Mouse (Mus musculus): Measurements from ENCODE around the gene 4931440F15Rik. TPM values are rescaled to one million over a fixed set of nuclear protein-coding genes. Genes with fewer than 3 reads are reported as not detected.
"Not testable (repeated sequence)": the region's sequence is repeated elsewhere in the genome, so short reads cannot be mapped to it uniquely, and the experiment has no call there.

The 4931440F15Rik gene
- 0.26 and 0.36 TPM in 2 replicates for total RNA-seq (2012; rRNA removed)

DNA sequence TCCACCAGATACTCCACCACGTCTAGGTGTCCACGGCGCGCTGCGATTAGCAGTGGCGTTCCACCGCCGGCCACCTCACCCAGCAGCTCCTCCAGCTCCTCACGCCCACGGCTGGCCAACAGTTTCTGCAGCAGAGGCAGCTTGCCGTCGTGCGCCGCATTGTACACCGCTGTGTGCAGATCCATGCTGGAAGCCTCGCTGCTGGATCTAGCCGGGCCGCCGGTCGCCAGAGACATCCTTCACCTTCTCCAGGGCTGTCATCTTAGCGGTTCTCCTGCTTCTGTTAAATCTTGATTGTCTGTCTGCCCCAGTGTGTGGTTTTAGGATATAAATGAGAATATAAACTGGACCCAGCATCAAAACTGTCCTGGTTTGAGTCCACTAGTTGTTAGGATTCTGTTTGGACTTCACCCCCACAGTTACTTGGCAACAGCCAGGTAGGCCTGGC is at the start of gene 4931440F15Rik:
4931440F15Rik (minus strand) TSS at position 398 of the 448 bp plus-strand sequence.
- H3K27ac ChIP-seq (ENCODE audit: insufficient read depth, low read depth, low read length, poor library complexity, severe bottlenecking); H3K9me3 ChIP-seq (ENCODE audit: control insufficient read depth, insufficient read depth, low read depth, low read length); in situ Hi-C loops (cut with MboI; ENCODE audit: low sequenced_read_pairs in 2 of 2, unreplicated experiment in 2 of 2); H3K9ac ChIP-seq (ENCODE audit: insufficient read depth, low read depth, low read length, poor library complexity, severe bottlenecking); H3K4me1 ChIP-seq (ENCODE audit: control insufficient read depth in 2 of 2, insufficient read depth in 2 of 2, low read length in 2 of 2, poor library complexity in 1 of 2); H3K36me3 ChIP-seq (ENCODE audit: control insufficient read depth, insufficient read depth, low read length, poor library complexity, severe bottlenecking); DNase-seq (ENCODE audit: low read depth, low spot score): not testable (repeated sequence)
- peak within 1 kb of the TSS; percentile 10 to 53 for H3K4me3 ChIP-seq (ENCODE audit: insufficient read depth in 1 of 2, low read depth in 1 of 2, low read length in 2 of 2, poor library complexity in 1 of 2, severe bottlenecking in 1 of 2)

DNA sequence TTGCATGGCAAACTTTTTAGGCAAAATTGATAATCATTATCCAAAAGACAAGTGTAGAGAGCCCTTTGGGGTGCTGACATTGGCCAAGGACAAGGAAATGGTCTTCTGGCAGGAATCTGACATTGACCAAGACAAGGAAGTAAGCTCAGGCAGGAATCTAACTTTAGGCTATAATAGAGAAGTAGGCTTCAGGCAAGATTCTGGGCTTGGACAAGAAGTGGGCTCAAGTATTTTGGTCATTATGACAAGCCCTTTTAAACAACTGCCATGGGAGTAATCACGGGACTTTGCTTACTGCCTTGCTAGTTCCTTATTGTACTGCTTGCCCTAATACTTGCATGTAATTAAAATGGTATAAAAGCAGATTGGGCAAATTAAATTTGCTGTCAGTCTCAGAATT is 49.3 kb upstream of the 4931440F15Rik start:
- H3K9ac ChIP-seq (ENCODE audit: insufficient read depth, low read depth, low read length, poor library complexity, severe bottlenecking); in situ Hi-C loops (cut with MboI; ENCODE audit: low sequenced_read_pairs in 2 of 2, unreplicated experiment in 2 of 2); H3K9me3 ChIP-seq (ENCODE audit: control insufficient read depth, insufficient read depth, low read depth, low read length); H3K36me3 ChIP-seq (ENCODE audit: control insufficient read depth, insufficient read depth, low read length, poor library complexity, severe bottlenecking); DNase-seq (ENCODE audit: low read depth, low spot score); H3K4me3 ChIP-seq (ENCODE audit: insufficient read depth in 1 of 2, low read depth in 1 of 2, low read length in 2 of 2, poor library complexity in 1 of 2, severe bottlenecking in 1 of 2); H3K4me1 ChIP-seq (ENCODE audit: control insufficient read depth in 2 of 2, insufficient read depth in 2 of 2, low read length in 2 of 2, poor library complexity in 1 of 2); H3K27ac ChIP-seq (ENCODE audit: insufficient read depth, low read depth, low read length, poor library complexity, severe bottlenecking): not testable (repeated sequence)

DNA sequence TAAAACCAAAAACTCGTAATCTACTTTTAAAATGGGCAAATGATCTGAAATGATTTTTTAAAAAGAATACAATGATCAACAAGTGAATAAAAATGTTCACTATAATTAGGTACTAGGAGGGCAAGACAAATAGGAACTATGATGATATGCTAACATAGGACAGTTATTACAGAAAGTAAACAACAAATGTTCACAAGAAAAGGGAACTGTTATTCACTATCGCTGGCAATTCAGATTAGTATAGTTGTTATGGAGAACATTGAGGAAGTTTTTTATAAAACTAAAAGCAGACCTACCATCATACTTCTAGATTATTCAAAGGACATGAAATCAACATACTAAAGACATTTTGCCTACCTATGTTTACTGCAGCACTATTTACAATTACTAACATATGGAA is 44.7 kb upstream of the 4931440F15Rik start:
- TF ChIP-seq HCFC1 (IDR thresholded peaks at IDR 0.05; ENCODE audit: borderline replicate concordance, insufficient read depth, low read length): no peak
- TF ChIP-seq MAFK (IDR thresholded peaks at IDR 0.05; ENCODE audit: insufficient read depth, low read depth, low read length): no peak
- TF ChIP-seq CHD2 (IDR thresholded peaks at IDR 0.05; ENCODE audit: low read depth, low read length): no peak
- TF ChIP-seq ZNF384 (IDR thresholded peaks at IDR 0.05; ENCODE audit: low read depth, low read length): no peak
- TF ChIP-seq ZC3H11A (IDR thresholded peaks at IDR 0.05; ENCODE audit: borderline replicate concordance, low read depth, low read length): no peak
- Histone ChIP-seq H3K9me3 (ENCODE audit: control insufficient read depth, insufficient read depth, low read depth, low read length) (no peaks in the 10 kb centered on the region), H3K4me1 (ENCODE audit: control insufficient read depth in 2 of 2, insufficient read depth in 2 of 2, low read length in 2 of 2, poor library complexity in 1 of 2) (no peaks in the 10 kb centered on the region), H3K9ac (ENCODE audit: insufficient read depth, low read depth, low read length, poor library complexity, severe bottlenecking) (no peak overlapping the region), H3K36me3 (ENCODE audit: control insufficient read depth, insufficient read depth, low read length, poor library complexity, severe bottlenecking) (no peaks in the 10 kb centered on the region), H3K4me3 (ENCODE audit: insufficient read depth in 1 of 2, low read depth in 1 of 2, low read length in 2 of 2, poor library complexity in 1 of 2, severe bottlenecking in 1 of 2) (no peak overlapping the region), H3K27ac (ENCODE audit: insufficient read depth, low read depth, low read length, poor library complexity, severe bottlenecking) (no peak overlapping the region)
- no peak for DNase-seq (ENCODE audit: low read depth, low spot score)
- in situ Hi-C loops (cut with MboI; ENCODE audit: low sequenced_read_pairs in 2 of 2, unreplicated experiment in 2 of 2): no loop called here

DNA sequence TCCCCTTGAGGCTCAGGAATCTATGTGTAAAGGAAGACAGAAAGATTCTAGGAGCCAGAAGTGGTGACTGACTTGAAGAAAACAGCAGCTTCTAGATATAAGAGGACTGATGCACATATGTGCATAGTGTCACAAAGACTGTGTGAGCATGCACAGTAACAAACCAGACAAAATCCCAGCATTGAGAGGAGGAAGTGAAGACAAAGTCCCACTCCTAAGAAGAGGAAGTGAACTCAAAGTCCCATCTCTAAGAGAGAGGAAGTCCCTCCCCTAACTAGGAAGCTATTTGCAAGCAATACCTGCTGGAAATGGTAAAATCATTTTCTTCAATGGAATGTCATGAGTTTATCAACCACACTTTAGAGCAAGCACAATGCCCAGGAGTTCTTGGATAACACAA is 38.8 kb upstream of the 4931440F15Rik start:
- no peak overlapping the region for H3K4me3 ChIP-seq (ENCODE audit: insufficient read depth in 1 of 2, low read depth in 1 of 2, low read length in 2 of 2, poor library complexity in 1 of 2, severe bottlenecking in 1 of 2)
- H3K9ac ChIP-seq (ENCODE audit: insufficient read depth, low read depth, low read length, poor library complexity, severe bottlenecking): no peak overlapping the region
- in situ Hi-C loops (cut with MboI; ENCODE audit: low sequenced_read_pairs in 2 of 2, unreplicated experiment in 2 of 2): no loop called here
- H3K27ac ChIP-seq (ENCODE audit: insufficient read depth, low read depth, low read length, poor library complexity, severe bottlenecking): no peak overlapping the region
- DNase-seq (ENCODE audit: low read depth, low spot score): no peak
- H3K4me1 ChIP-seq (ENCODE audit: control insufficient read depth in 2 of 2, insufficient read depth in 2 of 2, low read length in 2 of 2, poor library complexity in 1 of 2): no peaks in the 10 kb centered on the region
- TF ChIP-seq HCFC1 (IDR thresholded peaks at IDR 0.05; ENCODE audit: borderline replicate concordance, insufficient read depth, low read length) (no peak), MAFK (IDR thresholded peaks at IDR 0.05; ENCODE audit: insufficient read depth, low read depth, low read length) (no peak), ZNF384 (IDR thresholded peaks at IDR 0.05; ENCODE audit: low read depth, low read length) (no peak), CHD2 (IDR thresholded peaks at IDR 0.05; ENCODE audit: low read depth, low read length) (no peak)
- H3K9me3 ChIP-seq (ENCODE audit: control insufficient read depth, insufficient read depth, low read depth, low read length): no peaks in the 10 kb centered on the region
- no peaks in the 10 kb centered on the region for H3K36me3 ChIP-seq (ENCODE audit: control insufficient read depth, insufficient read depth, low read length, poor library complexity, severe bottlenecking)

DNA sequence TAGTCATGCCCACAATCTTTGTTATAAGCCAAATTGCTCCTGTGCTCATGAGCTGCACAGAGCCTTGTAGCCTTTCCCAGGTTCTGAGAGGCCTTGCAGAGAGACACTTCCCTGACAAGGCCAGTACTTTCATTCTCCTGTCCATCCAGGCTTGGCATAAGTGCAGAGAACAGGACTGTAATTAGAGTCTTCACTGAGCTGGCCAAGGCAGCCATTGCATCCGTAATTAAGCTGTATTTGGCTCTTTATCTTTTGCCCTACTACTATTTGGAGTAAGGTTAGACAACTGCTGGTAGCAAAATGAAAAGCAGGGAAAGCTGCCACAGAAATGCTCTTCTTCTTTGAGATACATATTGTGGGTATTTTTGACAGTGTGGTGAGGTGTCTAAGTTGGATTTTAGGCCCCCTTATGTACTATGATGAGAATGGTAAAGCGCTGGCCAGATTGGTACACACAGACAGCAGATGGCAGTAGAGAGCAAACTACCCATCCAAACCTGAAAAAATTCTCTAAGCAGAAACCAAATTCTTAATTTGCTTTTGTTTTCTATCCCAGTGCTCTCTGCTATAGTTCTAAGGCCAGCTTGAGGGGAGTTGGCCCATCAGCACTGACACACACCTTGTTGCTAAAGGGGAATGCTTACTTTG is 36.4 kb upstream of the 4931440F15Rik start:
- no peaks in the 10 kb centered on the region for H3K36me3 ChIP-seq (ENCODE audit: control insufficient read depth, insufficient read depth, low read length, poor library complexity, severe bottlenecking)
- H3K27ac ChIP-seq (ENCODE audit: insufficient read depth, low read depth, low read length, poor library complexity, severe bottlenecking): no peak overlapping the region
- in situ Hi-C loops (cut with MboI; ENCODE audit: low sequenced_read_pairs in 2 of 2, unreplicated experiment in 2 of 2): no loop called here

More for the DNA sequence above, 36.4 kb upstream of the 4931440F15Rik start:
- peak; percentile 35 for DNase-seq (ENCODE audit: low read depth, low spot score)
- peak; percentile 66 for TF ChIP-seq ZC3H11A (IDR thresholded peaks at IDR 0.05; ENCODE audit: borderline replicate concordance, low read depth, low read length)
- no peak for TF ChIP-seq CHD2 (IDR thresholded peaks at IDR 0.05; ENCODE audit: low read depth, low read length)
- TF ChIP-seq MAFK (IDR thresholded peaks at IDR 0.05; ENCODE audit: insufficient read depth, low read depth, low read length): no peak
- no peak for TF ChIP-seq HCFC1 (IDR thresholded peaks at IDR 0.05; ENCODE audit: borderline replicate concordance, insufficient read depth, low read length)
- no peak for TF ChIP-seq ZNF384 (IDR thresholded peaks at IDR 0.05; ENCODE audit: low read depth, low read length)
- Histone ChIP-seq H3K9ac (ENCODE audit: insufficient read depth, low read depth, low read length, poor library complexity, severe bottlenecking) (no peak overlapping the region), H3K9me3 (ENCODE audit: control insufficient read depth, insufficient read depth, low read depth, low read length) (no peaks in the 10 kb centered on the region), H3K4me3 (ENCODE audit: insufficient read depth in 1 of 2, low read depth in 1 of 2, low read length in 2 of 2, poor library complexity in 1 of 2, severe bottlenecking in 1 of 2) (no peak overlapping the region), H3K4me1 (ENCODE audit: control insufficient read depth in 2 of 2, insufficient read depth in 2 of 2, low read length in 2 of 2, poor library complexity in 1 of 2) (no peaks in the 10 kb centered on the region)

All from ES-E14 (cell line).